Mouse (Mus musculus) heart, postnatal 0 days (tissue): ENCODE measurements around the gene Capn10. TPM values are rescaled to one million over a fixed set of nuclear protein-coding genes. Genes with fewer than 3 reads are reported as not detected.

Experiments
- ATAC-seq: fragments of 200-750 bp; cut with Nextera tagmentation; 2 replicates; pipeline ENCODE4 v1.8.0; 2017; ENCODE audit warnings: low read depth, moderate number of reproducible peaks, moderate library complexity; ENCODE audit not compliant: insufficient read depth
- DNase-seq: peaks from one replicate; pipeline ENCODE4 v3.0.0-alpha.2; 2016; ENCODE audit warnings: low spot score
- H3K27ac ChIP-seq: fragments of 300-500 bp; sonication (generic); 2 replicates; pipeline ENCODE4 v1.5.1; 2014; ENCODE audit warnings: low read depth, mild to moderate bottlenecking
- H3K27me3 ChIP-seq: fragments of 300-500 bp; sonication (generic); 2 replicates; pipeline ENCODE4 v1.6.1; 2014; ENCODE audit warnings: low read length, mixed read lengths; ENCODE audit not compliant: control insufficient read depth, insufficient read depth
- H3K36me3 ChIP-seq: fragments of 300-500 bp; sonication (generic); replicated peaks from 2 replicates; pipeline ENCODE4 v1.6.1; 2014; ENCODE audit warnings: low read length, mixed read lengths; ENCODE audit not compliant: control insufficient read depth, insufficient read depth
- H3K4me1 ChIP-seq: fragments of 300-500 bp; sonication (generic); 2 replicates; pipeline ENCODE4 v1.6.1; 2014; ENCODE audit warnings: antibody characterized with exemption; ENCODE audit not compliant: control insufficient read depth, insufficient read depth
- H3K4me2 ChIP-seq: fragments of 300-500 bp; sonication (generic); 2 replicates; pipeline ENCODE4 v1.6.1; 2014; ENCODE audit warnings: low read depth, mild to moderate bottlenecking, low read length, moderate library complexity
- H3K4me3 ChIP-seq: fragments of 300-500 bp; sonication (generic); 2 replicates; pipeline ENCODE4 v1.5.1; 2014; ENCODE audit warnings: low read depth, low read length
- H3K9ac ChIP-seq: fragments of 300-500 bp; sonication (generic); replicated peaks from 2 replicates; pipeline ENCODE4 v1.6.1; 2014; ENCODE audit warnings: low read depth, low read length, mixed read lengths
- H3K9me3 ChIP-seq: fragments of 300-500 bp; sonication (generic); replicated peaks from 2 replicates; pipeline ENCODE4 v1.6.1; 2016; ENCODE audit warnings: low read length; ENCODE audit not compliant: control insufficient read depth
- CTCF ChIP-seq: IDR thresholded peaks from 2 replicates; pipeline ENCODE4 v1.5.1; 2016; ENCODE audit warnings: antibody characterized with exemption, control low read depth, low read depth
- EP300 ChIP-seq: IDR thresholded peaks from 2 replicates; pipeline ENCODE4 v1.6.1; 2016; ENCODE audit warnings: antibody characterized with exemption, low read depth
- WGBS: fragments of 180-500 bp; shearing (Covaris S2); extraction: QIAGEN DNeasy Blood & Tissue Kit; methylation state at CpG from one replicate; pipeline ENCODE4 v1.1.7; 2014; 5-methylcytosine and 5-hydroxymethylcytosine counted together
- polyA plus RNA-seq: library from polyadenylated mRNA; unstranded; fragments of >200 nt; fragmentation: Nextera tagmentation; extraction: Ambion mirVana; gene quantifications from 2 replicates; pipeline ENCODE4 v1.2.1, GENCODE M21; 2015
- total RNA-seq: library from RNA; depleted of rRNA; stranded (reverse); fragments of >200 nt; gene quantifications from 2 replicates; pipeline ENCODE4 v1.2.3, GENCODE M21; 2014; ENCODE audit warnings: low replicate concordance

The Capn10 gene
- total and polyA plus RNA-seq, 2 experiments from 2014 or later: 10.7 to 46.3 TPM

DNA sequence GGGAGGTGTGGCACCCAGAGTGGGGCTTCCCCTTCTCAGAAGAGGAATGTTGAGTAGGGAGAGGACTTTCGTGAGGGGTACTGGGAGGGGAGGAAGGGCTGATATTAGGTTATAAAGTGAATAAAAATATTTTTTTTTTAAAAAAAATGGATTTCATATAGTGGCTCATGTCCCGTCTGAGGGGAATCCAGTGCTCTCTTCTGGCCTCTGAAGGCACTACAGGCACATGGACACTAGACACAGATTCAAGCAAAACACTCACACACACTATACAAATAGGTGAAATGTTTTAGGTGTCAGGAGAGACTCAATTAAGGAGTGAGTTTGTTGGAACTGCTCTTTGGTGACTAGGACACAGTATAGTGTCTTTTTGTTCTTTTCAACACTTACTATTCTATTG, 1.8 kb downstream of the Capn10 start:
- WGBS: 25% methylated on average over 2 of the region's 2 CpGs
- TF ChIP-seq CTCF: peak; percentile 12; the same call in 1 of the 2 replicates
- no peak for TF ChIP-seq EP300
- Histone ChIP-seq H3K9me3 (no peaks in the 10 kb centered on the region), H3K9ac (no peak overlapping the region), H3K27ac (no peak overlapping the region), H3K27me3 (no peaks in the 10 kb centered on the region), H3K4me2 (peak overlapping the region; percentile 98), H3K4me1 (peaks cover 15% of the 10 kb centered on the region), H3K36me3 (peaks cover 32% of the 10 kb centered on the region), H3K4me3 (peak overlapping the region; percentile 70; the same call in 1 of the 2 replicates)
- DNase-seq: no peak
- no peak for ATAC-seq

DNA sequence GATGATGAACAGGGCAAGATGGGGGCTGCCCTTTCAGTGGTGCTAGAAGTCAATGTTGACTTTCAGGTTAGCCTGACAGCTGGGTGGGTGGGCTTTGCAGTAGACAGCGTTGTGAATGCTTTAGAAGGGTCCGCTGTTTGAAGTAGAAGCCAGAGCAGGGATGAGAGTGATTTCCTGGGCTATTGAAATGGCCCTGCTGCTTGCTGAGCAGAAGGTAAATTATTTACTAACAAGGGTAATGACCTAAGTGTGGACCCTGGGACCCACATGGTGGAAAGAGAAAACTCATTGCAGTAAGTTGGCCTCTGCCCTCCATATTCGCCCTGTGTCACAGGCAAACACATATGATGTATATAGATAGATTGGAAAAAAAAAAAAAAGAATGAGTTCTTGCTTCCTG, 2.3 kb downstream of the Capn10 start:
- ATAC-seq (no peak), DNase-seq (no peak)
- H3K4me3 ChIP-seq: no peak overlapping the region
- H3K4me2 ChIP-seq: no peak overlapping the region
- no peaks in the 10 kb centered on the region for H3K27me3 ChIP-seq
- TF ChIP-seq EP300: no peak
- no peak for TF ChIP-seq CTCF
- H3K27ac ChIP-seq: no peak overlapping the region
- no peaks in the 10 kb centered on the region for H3K9me3 ChIP-seq
- WGBS: 86% methylated on average over 3 of the region's 3 CpGs
- H3K9ac ChIP-seq: no peak overlapping the region
- H3K36me3 ChIP-seq: peaks cover 36% of the 10 kb centered on the region
- peaks cover 15% of the 10 kb centered on the region for H3K4me1 ChIP-seq

DNA sequence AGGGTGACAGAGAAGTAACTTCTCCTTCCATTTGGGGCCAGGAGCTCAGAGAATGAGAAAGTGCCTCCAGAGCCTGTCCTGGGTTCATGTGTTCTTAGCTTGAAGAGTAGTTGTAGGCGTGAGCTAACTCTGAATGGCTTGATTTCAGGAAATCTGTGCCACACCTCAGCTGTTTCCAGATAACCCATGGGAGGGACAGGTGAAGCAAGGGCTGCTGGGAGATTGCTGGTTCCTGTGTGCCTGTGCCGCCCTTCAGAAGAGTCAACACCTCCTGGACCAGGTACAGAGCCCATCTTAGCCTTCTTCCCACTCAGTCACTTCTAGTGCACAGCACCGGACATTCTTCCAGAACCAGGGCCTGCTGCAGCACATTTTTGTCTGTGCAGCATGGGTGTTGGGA, 3.6 kb downstream of the Capn10 start:
- H3K9me3 ChIP-seq: no peaks in the 10 kb centered on the region
- DNase-seq: no peak
- no peak overlapping the region for H3K4me3 ChIP-seq
- H3K27ac ChIP-seq: no peak overlapping the region
- WGBS: 91% methylated on average over 3 of the region's 3 CpGs
- H3K9ac ChIP-seq: no peak overlapping the region
- TF ChIP-seq EP300 (no peak), CTCF (no peak)
- no peaks in the 10 kb centered on the region for H3K27me3 ChIP-seq
- no peak for ATAC-seq
- H3K36me3 ChIP-seq: peaks cover 48% of the 10 kb centered on the region
- H3K4me1 ChIP-seq: peaks cover 15% of the 10 kb centered on the region
- no peak overlapping the region for H3K4me2 ChIP-seq

GRCm38 (mm10) chr1:92939746-92940145, 5.6 kb downstream of the Capn10 start:
- Histone ChIP-seq H3K4me1 (peaks cover 10% of the 10 kb centered on the region), H3K4me3 (no peak overlapping the region), H3K27me3 (no peaks in the 10 kb centered on the region), H3K9me3 (no peaks in the 10 kb centered on the region), H3K36me3 (peaks cover 67% of the 10 kb centered on the region), H3K27ac (no peak overlapping the region), H3K9ac (no peak overlapping the region), H3K4me2 (no peak overlapping the region)
- TF ChIP-seq CTCF: no peak
- no peak for TF ChIP-seq EP300
- WGBS: 90% methylated on average over 4 of the region's 4 CpGs
- DNase-seq: no peak
- no peak for ATAC-seq

DNA sequence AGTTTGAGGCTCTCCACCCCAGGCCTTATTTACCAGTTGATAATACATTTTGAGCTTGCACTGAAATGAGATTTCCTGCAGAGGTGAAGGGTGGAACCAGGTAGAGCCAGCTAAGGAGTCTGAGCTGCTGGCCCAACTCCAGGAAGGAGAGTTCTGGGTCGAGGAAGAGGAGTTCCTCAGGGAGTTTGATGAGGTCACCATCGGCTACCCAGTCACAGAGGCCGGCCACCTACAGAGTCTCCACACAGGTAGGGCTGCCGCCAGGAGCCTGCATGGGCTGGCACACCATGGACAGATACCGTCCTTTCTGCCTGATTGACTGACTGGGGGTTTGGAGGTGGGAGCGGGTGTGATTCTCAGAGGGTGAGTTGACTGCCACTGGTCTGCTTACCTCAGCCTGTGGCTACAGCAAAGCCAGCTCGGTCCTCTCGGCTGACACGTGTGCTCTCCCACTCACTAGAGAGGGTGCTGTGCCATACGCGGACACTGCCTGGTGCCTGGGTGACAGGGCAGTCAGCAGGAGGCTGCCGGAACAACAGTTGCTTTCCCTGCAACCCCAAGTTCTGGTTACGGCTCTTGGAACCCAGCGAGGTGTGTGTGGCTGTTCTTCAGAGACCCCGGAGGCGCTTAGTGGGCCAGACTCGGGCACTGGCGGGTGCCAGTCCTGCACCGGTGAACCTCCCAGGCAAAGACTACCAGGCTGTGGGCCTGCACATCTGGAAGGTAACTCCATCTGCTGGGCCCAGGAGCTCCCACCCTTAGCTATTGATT, 9.2 kb downstream of the Capn10 start:
- H3K9ac ChIP-seq: no peak overlapping the region
- no peak for DNase-seq
- ATAC-seq: no peak
- TF ChIP-seq CTCF (no peak), EP300 (no peak)
- no peak overlapping the region for H3K4me3 ChIP-seq
- H3K36me3 ChIP-seq: peaks cover 96% of the 10 kb centered on the region
- WGBS: 92% methylated on average over 19 of the region's 19 CpGs
- no peak overlapping the region for H3K27ac ChIP-seq
- no peaks in the 10 kb centered on the region for H3K27me3 ChIP-seq
- H3K4me1 ChIP-seq: no peaks in the 10 kb centered on the region
- H3K4me2 ChIP-seq: no peak overlapping the region
- no peaks in the 10 kb centered on the region for H3K9me3 ChIP-seq

GRCm38 (mm10) chr1:92947966-92948365, 13.8 kb downstream of the Capn10 start:
- H3K27me3 ChIP-seq: no peaks in the 10 kb centered on the region
- H3K9me3 ChIP-seq: no peaks in the 10 kb centered on the region
- TF ChIP-seq EP300: no peak
- TF ChIP-seq CTCF: no peak
- peaks cover 62% of the 10 kb centered on the region for H3K36me3 ChIP-seq
- no peak overlapping the region for H3K4me3 ChIP-seq
- 96% methylated on average over 3 of the region's 3 CpGs for WGBS
- no peak for ATAC-seq
- no peak overlapping the region for H3K9ac ChIP-seq
- no peaks in the 10 kb centered on the region for H3K4me1 ChIP-seq
- DNase-seq: no peak
- no peak overlapping the region for H3K27ac ChIP-seq
- no peak overlapping the region for H3K4me2 ChIP-seq
